Mouse (Mus musculus) brain, embryonic 14.5 days (tissue): ENCODE measurements around the gene Csmd2.

Experiments
- CTCF ChIP-seq: fragments of 200-500 bp; IDR thresholded peaks from 2 replicates; pipeline ENCODE4 v1.5.1; 2012; ENCODE audit warnings: inconsistent platforms, mild to moderate bottlenecking, moderate library complexity, borderline replicate concordance; ENCODE audit not compliant: insufficient read depth, insufficient read length; ENCODE audit errors: extremely low read depth
- POLR2A ChIP-seq: fragments of 200-500 bp; IDR thresholded peaks from 2 replicates; pipeline ENCODE4 v1.6.1; 2012; ENCODE audit warnings: mild to moderate bottlenecking, inconsistent platforms, borderline replicate concordance; ENCODE audit not compliant: poor library complexity, insufficient read depth, insufficient read length, severe bottlenecking; ENCODE audit errors: extremely low read depth

- TF ChIP-seq CTCF (no peak), POLR2A (no peak)
These were observed 384.1 kb downstream of the Csmd2 start for GRCm38 (mm10) chr4:128371766-128372165.
